Mouse (Mus musculus): ENCODE data around the gene Lsg1.

Gene Lsg1

DNA sequence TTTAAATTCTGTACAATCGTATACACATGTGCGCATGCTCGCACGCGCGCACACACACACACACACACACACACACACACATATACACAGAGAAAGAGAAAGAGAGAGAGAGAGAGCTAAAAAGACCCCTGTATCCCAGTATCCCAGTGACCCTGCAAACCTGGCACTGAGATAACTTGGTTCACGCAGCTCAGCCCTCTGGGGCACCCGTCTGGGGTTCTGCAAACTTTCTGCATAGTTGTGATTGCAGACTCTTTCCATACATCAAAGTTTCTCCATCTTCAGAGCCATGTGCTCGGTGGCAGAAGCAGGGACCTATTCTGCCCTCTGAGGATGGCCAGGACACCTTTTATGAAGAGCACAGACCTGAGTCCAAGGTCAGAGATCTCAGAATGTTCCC is 70.4 kb downstream of the Lsg1 start:
- DNase-seq, result no peak

DNA sequence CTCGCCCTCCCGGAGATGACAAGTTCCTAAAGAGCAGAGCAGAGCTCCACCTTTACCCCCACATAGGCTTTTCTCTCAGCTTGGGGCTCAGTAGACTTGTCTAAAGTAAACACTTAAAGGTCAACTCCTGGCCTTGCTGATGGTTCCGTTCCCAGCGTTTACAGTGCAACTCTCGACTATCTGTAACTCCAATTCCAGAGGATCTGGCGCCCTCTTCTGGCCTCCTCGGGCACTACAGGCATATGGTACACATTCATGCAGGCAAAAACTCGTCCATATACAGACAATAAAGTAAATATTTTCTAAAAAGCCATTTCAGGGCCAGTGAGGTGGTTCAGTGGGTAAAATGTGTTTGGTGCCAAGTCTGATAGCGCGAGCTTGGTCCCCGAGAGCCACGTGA is 72.0 kb downstream of the Lsg1 start:
- no peak for DNase-seq

- DNase-seq, result peak; percentile 70
These were observed 74.1 kb downstream of the Lsg1 start for GRCm38 (mm10) chr16:30513050-30514024.

DNA sequence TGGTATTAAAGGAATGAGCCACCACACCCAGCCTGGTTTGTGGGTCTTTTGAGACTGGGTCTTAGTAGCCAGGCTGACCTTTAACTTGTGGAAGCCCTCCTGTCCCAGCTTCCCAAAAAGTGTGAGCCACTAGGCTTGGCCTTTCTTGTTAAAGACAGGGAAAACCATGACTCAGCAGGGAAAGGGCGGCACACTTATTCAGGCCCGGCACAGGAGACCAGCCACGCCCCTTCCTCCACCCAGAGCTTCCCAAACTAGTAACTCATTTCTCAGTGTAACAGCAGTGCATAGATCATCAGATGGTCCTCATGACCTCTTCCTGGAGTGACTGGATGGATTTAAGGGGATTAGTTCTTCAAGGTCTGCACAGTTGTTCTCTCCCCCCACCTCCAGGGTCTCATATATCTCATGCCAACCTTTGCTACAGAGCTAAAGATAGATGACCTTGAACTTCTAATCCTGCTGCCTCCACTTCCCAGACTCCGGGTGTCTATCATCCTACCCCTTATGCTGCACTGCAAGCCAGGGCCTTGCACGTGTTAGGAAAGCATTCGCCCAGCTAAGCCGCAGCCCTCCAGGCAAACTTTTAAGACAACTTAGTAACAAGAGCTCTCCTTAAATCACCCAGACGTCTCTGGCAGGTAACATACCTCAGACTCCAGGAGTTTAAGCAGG is 74.9 kb downstream of the Lsg1 start:
- no peak for DNase-seq

- DNase-seq, result no peak
These were observed 75.6 kb downstream of the Lsg1 start for GRCm38 (mm10) chr16:30511563-30512340.

GRCm38 (mm10) chr16:30510504-30511451 is 76.6 kb downstream of the Lsg1 start:
- DNase-seq, result peak; percentile 87
